Comparison of ENCODE assay signal across 8 mouse cellular contexts in genomic region chr16:31314497-31315233, GRCm38 (mm10). TPM values are rescaled to one million over a fixed set of nuclear protein-coding genes. Genes with fewer than 3 reads are reported as not detected.
A peak's percentile ranks its signal among the peaks of the same experiment; 100 is the strongest.
DNase-seq lines count a peak whose midpoint lies in the region; ATAC-seq lines count a peak whose summit lies in the region.

Apod (minus strand) TSS chr16:31314808.

- no peaks in the 10 kb centered on the region for H3K9me3 ChIP-seq in embryonic facial prominence, embryonic 12.5 days
- H3K9me3 ChIP-seq in hindbrain, embryonic 14.5 days (ENCODE audit: control insufficient read depth, low read length) = no peaks in the 10 kb centered on the region
- no peaks in the 10 kb centered on the region for H3K9me3 ChIP-seq in limb, embryonic 15.5 days

- no peak for ATAC-seq in embryonic facial prominence, embryonic 12.5 days (ENCODE audit: insufficient number of reproducible peaks, insufficient read depth, low FRiP score, low TSS enrichment)
- no peak for ATAC-seq in hindbrain, embryonic 14.5 days (ENCODE audit: low FRiP score)
- ATAC-seq in limb, embryonic 15.5 days (ENCODE audit: insufficient number of reproducible peaks, low FRiP score, low TSS enrichment, low read depth) = peak; percentile 21; the same call in 1 of the 2 replicates

- peak within 1 kb of the TSS; percentile 19 for H3K4me2 ChIP-seq in embryonic facial prominence, embryonic 12.5 days (replicated peaks)
- peak within 1 kb of the TSS; percentile 12; the same call in 1 of the 2 replicates for H3K4me2 ChIP-seq in hindbrain, embryonic 14.5 days (replicated peaks)
- H3K4me2 ChIP-seq in limb, embryonic 15.5 days = peak within 1 kb of the TSS; percentile 24

- peak within 1 kb of the TSS; percentile 84 for H3K27ac ChIP-seq in embryonic facial prominence, embryonic 12.5 days
- 0 out of 2 replicates have a peak within 1 kb of the TSS, but pooled peaks have one; percentile 7 for H3K27ac ChIP-seq in hindbrain, embryonic 14.5 days
- peak within 1 kb of the TSS; percentile 82 for H3K27ac ChIP-seq in limb, embryonic 15.5 days

- 26% methylated on average over 9 of the region's 9 CpGs for WGBS in embryonic facial prominence, embryonic 12.5 days
- WGBS in hindbrain, embryonic 14.5 days = 39% methylated on average over 9 of the region's 9 CpGs
- 28% methylated on average over 9 of the region's 9 CpGs for WGBS in limb, embryonic 15.5 days

- no peaks in the 10 kb centered on the region for H3K36me3 ChIP-seq in embryonic facial prominence, embryonic 12.5 days
- no peaks in the 10 kb centered on the region for H3K36me3 ChIP-seq in hindbrain, embryonic 14.5 days (replicated peaks; ENCODE audit: control insufficient read depth, insufficient read depth)
- H3K36me3 ChIP-seq in limb, embryonic 15.5 days = no peaks in the 10 kb centered on the region

- H3K4me1 ChIP-seq in embryonic facial prominence, embryonic 12.5 days = peaks cover 28% of the 10 kb centered on the region
- H3K4me1 ChIP-seq in hindbrain, embryonic 14.5 days (replicated peaks; ENCODE audit: control insufficient read depth, insufficient read depth, low read length) = no peaks in the 10 kb centered on the region
- H3K4me1 ChIP-seq in limb, embryonic 15.5 days = peaks cover 41% of the 10 kb centered on the region

- H3K27me3 ChIP-seq in embryonic facial prominence, embryonic 12.5 days = no peaks in the 10 kb centered on the region
- H3K27me3 ChIP-seq in hindbrain, embryonic 14.5 days (ENCODE audit: control insufficient read depth, insufficient read depth, low read length) = no peaks in the 10 kb centered on the region
- H3K27me3 ChIP-seq in limb, embryonic 15.5 days = no peaks in the 10 kb centered on the region

- peak; percentile 64 for DNase-seq in NIH3T3 (ENCODE audit: low read depth)
- no peak for DNase-seq in hindbrain, embryonic 14.5 days (ENCODE audit: low spot score)
- DNase-seq in spleen, postnatal 36 days (ENCODE audit: low spot score in 2 of 2) = no peak
- DNase-seq in heart, adult 9 months (ENCODE audit: low spot score in 2 of 2) = no peak
- DNase-seq in thymus, postnatal 0 days (ENCODE audit: low spot score) = no peak
- no peak for DNase-seq in cerebellum, adult 9-10 months

- H3K4me3 ChIP-seq in embryonic facial prominence, embryonic 12.5 days = no peak within 1 kb of the TSS
- H3K4me3 ChIP-seq in hindbrain, embryonic 14.5 days (replicated peaks; ENCODE audit: low read length) = no peak within 1 kb of the TSS
- peak within 1 kb of the TSS; percentile 10; the same call in 1 of the 2 replicates for H3K4me3 ChIP-seq in limb, embryonic 15.5 days

- no peak within 1 kb of the TSS for H3K9ac ChIP-seq in embryonic facial prominence, embryonic 12.5 days
- H3K9ac ChIP-seq in hindbrain, embryonic 14.5 days = no peak within 1 kb of the TSS
- H3K9ac ChIP-seq in limb, embryonic 15.5 days = no peak within 1 kb of the TSS

RNA-seq across cellular contexts. Expression of gene Apod, which starts in this region (rescaled TPM):
- polyA plus RNA-seq in embryonic facial prominence, embryonic 12.5 days (2016; fragmentation: Nextera tagmentation; extraction: Ambion mirVana) = 24.6 and 24.8 TPM in 2 replicates
- polyA plus RNA-seq in hindbrain, embryonic 14.5 days (2014; fragmentation: Nextera tagmentation; extraction: Ambion mirVana) = 73.7 and 76.7 TPM in 2 replicates
- 91.2 and 97.6 TPM in 2 replicates for polyA plus RNA-seq in limb, embryonic 15.5 days (2015; fragmentation: Nextera tagmentation; extraction: Ambion mirVana)
- polyA plus RNA-seq in thymus, postnatal 0 days (2015; fragmentation: Nextera tagmentation; extraction: Ambion mirVana) = 6.6 and 8.3 TPM in 2 replicates

Comparison
In these comparisons a context has a peak if more than half of its experiments do, and no peak if none do; other contexts are left out.
1. H3K27ac ChIP-seq: peak in every context shown above with its lines; median percentile 84 in embryonic facial prominence, embryonic 12.5 days; 82 in limb, embryonic 15.5 days; 7 in hindbrain, embryonic 14.5 days.